Mouse (Mus musculus) heart, adult 2 months (tissue): ENCODE measurements around the gene Gsk3a. TPM values are rescaled to one million over a fixed set of nuclear protein-coding genes. Genes with fewer than 3 reads are reported as not detected.

Experiments used
- DNase-seq, 2 experiments: peaks; one replicate each; pipeline ENCODE4 v3.0.0; 2021
- H3K27ac ChIP-seq: fragments of 200-600 bp; 2 replicates; pipeline ENCODE4 v1.8.1; 2022
- H3K27me3 ChIP-seq: fragments of 200-500 bp; 2 replicates; pipeline ENCODE4 v1.6.1; 2012; ENCODE audit warnings: mild to moderate bottlenecking, low read length, inconsistent platforms, mixed read lengths; ENCODE audit not compliant: control insufficient read depth, insufficient read depth
- H3K36me3 ChIP-seq: fragments of 200-500 bp; 2 replicates; pipeline ENCODE4 v1.6.1; 2012; ENCODE audit warnings: low read length, inconsistent platforms; ENCODE audit not compliant: control insufficient read depth, insufficient read depth
- H3K4me1 ChIP-seq: fragments of 200-500 bp; 2 replicates; pipeline ENCODE4 v1.6.1; 2011; ENCODE audit warnings: low read length; ENCODE audit not compliant: control insufficient read depth, insufficient read depth
- H3K4me3 ChIP-seq: fragments of 200-600 bp; 2 replicates; pipeline ENCODE4 v1.8.1; 2022
- H3K79me2 ChIP-seq: fragments of 200-500 bp; replicated peaks from 2 replicates; pipeline ENCODE4 v1.6.1; 2012; ENCODE audit warnings: mild to moderate bottlenecking, inconsistent platforms, low read length, moderate library complexity, mixed read lengths; ENCODE audit not compliant: control insufficient read depth, insufficient read depth
- H3K9ac ChIP-seq: fragments of 200-500 bp; 2 replicates; pipeline ENCODE4 v1.6.1; 2012; ENCODE audit warnings: low read depth, mild to moderate bottlenecking, control low read depth, inconsistent platforms, low read length, mixed read lengths
- CTCF ChIP-seq: fragments of 200-600 bp; IDR thresholded peaks from 2 replicates; pipeline ENCODE4 v1.8.1; 2022; ENCODE audit warnings: antibody characterized with exemption, mild to moderate bottlenecking, moderate library complexity
- EP300 ChIP-seq: fragments of 200-500 bp; IDR thresholded peaks from 2 replicates; pipeline ENCODE4 v1.6.1; 2011; ENCODE audit warnings: low read depth, low read length, control low read depth; ENCODE audit not compliant: insufficient read depth
- POLR2A ChIP-seq: fragments of 200-500 bp; IDR thresholded peaks from 2 replicates; pipeline ENCODE4 v1.6.1; 2011; ENCODE audit warnings: mild to moderate bottlenecking, low read depth, low read length, control low read depth; ENCODE audit not compliant: insufficient read depth
- WGBS: fragments of 180-500 bp; shearing (Covaris S2); methylation state at CpG from one replicate; pipeline ENCODE4 v1.1.7; 2018; 5-methylcytosine and 5-hydroxymethylcytosine counted together
- intact Hi-C: fragments of 180-260 bp; cut with DNase I; formaldehyde crosslinking; loops from one replicate; pipeline ENCODE4 v1.15.1; 2025
- polyA plus RNA-seq: library from polyadenylated mRNA; depleted of rRNA; stranded (reverse); fragments of >200 nt; gene quantifications from 2 replicates; pipeline ENCODE4 v1.2.3, GENCODE M21; 2012
- total RNA-seq, 2 experiments: library from RNA; stranded (reverse); gene quantifications; 2 replicates each; pipeline ENCODE4 v1.2.3; 2021

The Gsk3a gene
- total and polyA plus RNA-seq, 3 experiments = 61.7 to 105 (median 69.4) TPM

DNA sequence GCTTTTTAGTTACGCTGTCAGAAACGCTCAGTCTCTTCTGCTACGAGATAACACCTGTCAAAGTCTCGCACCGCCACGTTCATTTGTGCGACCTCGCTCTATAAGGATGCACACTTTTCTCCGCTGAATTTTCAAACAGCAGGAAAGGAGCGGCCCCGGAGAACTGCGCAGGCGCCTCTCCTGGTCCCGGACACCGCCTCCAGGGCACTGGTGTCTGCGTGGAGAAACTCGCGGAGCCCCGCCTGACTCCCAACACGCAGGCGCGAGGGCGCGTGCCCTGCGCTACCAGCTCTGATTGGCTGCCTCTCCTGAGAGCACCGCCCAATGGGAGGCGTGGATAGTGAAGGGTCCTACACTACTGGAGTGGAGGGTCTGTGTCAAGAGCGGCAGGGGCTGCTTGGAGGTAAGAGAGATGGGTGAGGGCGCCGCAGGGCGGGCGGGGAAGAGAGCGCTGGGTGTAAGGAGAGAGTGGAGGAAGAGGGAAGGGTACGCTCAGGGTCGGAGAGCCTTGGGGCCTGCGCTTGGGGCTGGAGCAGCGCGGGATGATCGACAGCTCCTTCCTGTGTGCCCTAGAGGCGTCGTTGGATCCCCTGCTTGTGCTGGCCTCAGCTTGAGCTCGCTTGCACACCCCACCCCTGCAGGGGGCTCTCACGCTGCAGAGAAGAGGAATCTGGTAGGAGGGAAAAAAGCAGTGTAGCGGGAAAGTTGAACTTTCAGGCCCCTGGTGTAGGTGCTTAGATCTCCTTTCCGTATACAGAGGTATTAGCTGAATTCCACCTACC is 16.4 kb downstream of the Gsk3a start, which contains the start of gene Zfp526:
Zfp526 (plus strand) TSS at position 324 of the 782 bp plus-strand sequence.
- DNase-seq = peak; percentile 96 to 99
- H3K9ac ChIP-seq = peak within 1 kb of the TSS; percentile 81
- H3K27me3 ChIP-seq = no peaks in the 10 kb centered on the region
- intact Hi-C loops = loop anchor here (5.0 kb wide), 1 partner anchor 396 kb away; the partner anchor contains the start of genes Dmac2 and Erich4
- TF ChIP-seq POLR2A (peak; percentile 90), EP300 (no peak), CTCF (no peak)
- no peaks in the 10 kb centered on the region for H3K36me3 ChIP-seq
- peaks cover 9% of the 10 kb centered on the region for H3K4me1 ChIP-seq
- peak within 1 kb of the TSS; percentile 98 for H3K27ac ChIP-seq
- peak within 1 kb of the TSS; percentile 89 for H3K4me3 ChIP-seq
- peaks cover 6% of the 10 kb centered on the region for H3K79me2 ChIP-seq
- under 1% methylated on average over 45 of the region's 45 CpGs for WGBS

DNA sequence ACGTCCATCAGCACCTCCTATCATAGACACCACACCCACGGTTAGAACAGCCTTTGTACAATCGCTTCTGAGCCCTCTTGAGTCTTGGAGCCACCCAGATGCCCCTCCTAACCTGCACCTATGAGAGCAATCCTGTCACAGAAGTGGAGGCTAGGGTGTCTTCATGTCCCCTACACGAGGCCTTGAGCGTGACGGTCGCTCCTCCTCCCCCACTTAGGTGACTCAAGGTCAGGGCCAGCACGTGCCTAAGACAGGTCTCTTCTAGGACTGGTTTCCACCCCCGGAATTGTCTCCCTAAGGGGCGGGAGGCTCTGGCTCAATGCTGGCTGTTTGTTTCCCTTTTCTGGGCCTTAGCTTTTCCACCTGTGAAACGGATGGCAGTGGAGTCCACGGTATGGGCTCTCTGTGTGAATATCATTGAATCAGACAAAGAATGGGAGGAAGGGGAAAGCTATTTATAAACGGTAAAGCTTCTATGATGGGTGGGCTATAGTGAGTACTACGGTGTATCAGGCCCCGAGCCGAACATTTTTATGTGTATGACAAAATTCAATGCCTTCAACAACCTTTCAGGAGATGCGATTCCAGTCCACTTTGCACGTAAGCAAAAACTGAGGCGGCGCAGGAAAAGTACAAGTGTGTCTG is 17.1 kb downstream of the Gsk3a start, which contains the start of gene Dedd2:
Dedd2 (minus strand) TSS at position 159 of the 645 bp plus-strand sequence.
- Histone ChIP-seq H3K4me3 (peak within 1 kb of the TSS; percentile 89), H3K27ac (peak within 1 kb of the TSS; percentile 98), H3K36me3 (no peaks in the 10 kb centered on the region), H3K27me3 (no peaks in the 10 kb centered on the region), H3K9ac (peak within 1 kb of the TSS; percentile 81), H3K4me1 (peaks cover 9% of the 10 kb centered on the region), H3K79me2 (peaks cover 5% of the 10 kb centered on the region)
- TF ChIP-seq EP300 (peak; percentile 76; the same call in 1 of the 2 replicates), POLR2A (no peak), CTCF (no peak)
- DNase-seq = peak; percentile 68 to 69
- intact Hi-C loops = loop anchor here (5.0 kb wide), 1 partner anchor 397 kb away; the partner anchor contains the start of genes Dmac2 and Erich4
- under 1% methylated on average over 20 of the region's 20 CpGs for WGBS

DNA sequence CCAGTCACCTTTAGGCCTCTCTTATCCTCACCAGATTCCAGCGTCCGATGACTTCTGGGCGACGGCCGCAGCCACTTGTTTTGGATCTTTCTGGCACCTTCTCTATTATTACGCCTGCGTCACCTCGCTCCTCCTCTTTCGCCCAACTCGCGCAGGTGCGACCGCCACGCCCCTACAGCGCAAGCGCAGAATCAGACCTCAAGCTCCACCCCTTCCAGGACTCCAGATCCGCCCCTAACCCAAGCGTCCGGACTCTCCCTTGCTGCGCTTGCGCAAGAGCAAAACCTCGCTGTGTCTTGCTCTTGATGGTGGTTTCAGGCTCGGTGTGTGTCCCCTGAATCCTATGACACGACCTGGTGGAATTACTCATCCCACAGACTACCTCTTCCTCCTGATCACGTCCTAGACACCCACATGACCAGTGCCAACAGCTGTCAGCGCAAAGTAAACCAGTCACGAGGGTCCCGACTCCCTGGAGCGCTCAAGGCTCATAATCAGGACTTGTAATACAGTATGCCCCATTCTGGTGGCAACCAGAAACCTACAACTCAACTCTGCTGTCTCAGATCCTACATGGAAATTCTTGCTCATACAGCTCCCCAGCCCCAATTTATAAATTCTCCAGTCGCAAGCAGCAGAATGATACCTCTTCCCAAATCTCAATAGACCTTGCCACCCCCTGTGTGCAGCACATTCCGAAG is 17.7 kb downstream of the Gsk3a start:
- intact Hi-C loops = loop anchor here (5.0 kb wide), 1 partner anchor 397 kb away; the partner anchor contains the start of genes Dmac2 and Erich4
- 2% methylated on average over 31 of the region's 31 CpGs for WGBS
- H3K27me3 ChIP-seq = no peaks in the 10 kb centered on the region

DNA sequence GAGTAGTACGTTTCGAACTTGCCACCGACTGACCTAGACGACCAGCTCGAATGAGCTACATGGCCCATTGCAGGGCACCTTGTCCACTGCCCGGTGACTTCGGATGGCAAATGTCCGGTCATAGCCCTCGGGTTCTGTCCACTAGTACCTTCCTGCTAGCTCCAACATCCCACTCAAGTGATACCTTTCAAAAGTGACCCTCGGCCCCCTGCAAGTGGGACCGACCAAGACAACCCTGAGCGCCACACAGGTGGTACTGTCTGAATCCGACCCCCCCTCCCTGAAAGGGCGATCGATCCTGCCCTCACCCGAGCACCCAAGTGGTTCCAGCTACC is 18.3 kb downstream of the Gsk3a start:
- WGBS = 0% methylated on average over 16 of the region's 16 CpGs
- Histone ChIP-seq H3K36me3 (no peaks in the 10 kb centered on the region), H3K9ac (peak overlapping the region; percentile 71), H3K79me2 (peaks cover 2% of the 10 kb centered on the region), H3K4me3 (peak overlapping the region; percentile 89), H3K27ac (peak overlapping the region; percentile 98), H3K27me3 (no peaks in the 10 kb centered on the region), H3K4me1 (peaks cover 9% of the 10 kb centered on the region)
- intact Hi-C loops = no loop called here
- TF ChIP-seq EP300 (no peak), CTCF (no peak), POLR2A (no peak)
- no peak for DNase-seq

More for the DNA sequence above, 17.7 kb downstream of the Gsk3a start:
- peaks cover 9% of the 10 kb centered on the region for H3K4me1 ChIP-seq
- H3K36me3 ChIP-seq = no peaks in the 10 kb centered on the region
- H3K9ac ChIP-seq = peak overlapping the region; percentile 71
- peaks cover 2% of the 10 kb centered on the region for H3K79me2 ChIP-seq
- DNase-seq = peak; percentile 95 to 97
- peak overlapping the region; percentile 89 for H3K4me3 ChIP-seq
- peak; percentile 87; the same call in 1 of the 2 replicates for TF ChIP-seq EP300
- peak; percentile 95 for TF ChIP-seq POLR2A
- TF ChIP-seq CTCF = no peak
- H3K27ac ChIP-seq = peak overlapping the region; percentile 98

DNA sequence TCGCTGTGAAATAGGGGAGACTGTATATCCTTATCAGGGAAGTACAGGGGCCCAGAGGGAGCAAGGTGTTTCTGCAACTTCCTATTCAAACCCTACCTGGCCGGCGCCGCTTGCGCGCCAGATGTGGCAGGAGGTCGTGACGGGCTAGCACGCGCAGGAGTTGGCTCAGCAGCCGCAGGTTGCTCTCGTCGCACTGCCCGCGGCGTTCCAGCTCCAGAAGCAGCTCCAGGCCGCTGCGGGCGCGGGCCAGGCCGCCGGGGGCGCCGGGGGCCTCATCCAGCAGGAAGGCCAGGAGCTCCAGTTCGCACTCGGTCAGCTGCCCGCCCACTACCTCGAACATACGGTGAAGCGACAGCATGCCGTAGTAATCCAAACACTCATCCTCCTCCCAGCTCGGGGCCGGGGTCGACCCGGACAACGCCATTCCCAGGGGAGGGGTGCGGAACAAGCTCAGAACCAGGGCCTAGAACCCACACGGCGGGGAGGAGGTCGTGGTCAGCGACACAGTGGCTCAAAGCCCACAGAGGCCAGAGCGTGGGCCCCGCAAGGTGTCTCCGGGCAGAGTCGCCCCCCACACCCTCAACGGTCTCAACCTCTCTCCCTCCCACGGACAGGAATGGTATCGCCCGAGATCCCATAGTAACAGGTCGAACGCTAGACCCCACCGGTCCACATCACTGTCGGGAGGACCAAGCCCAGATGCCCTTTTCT is 18.8 kb downstream of the Gsk3a start:
- DNase-seq = peak; percentile 52 to 67
- Histone ChIP-seq H3K27ac (peak overlapping the region; percentile 98), H3K4me3 (peak overlapping the region; percentile 89), H3K79me2 (peaks cover 2% of the 10 kb centered on the region), H3K4me1 (peaks cover 9% of the 10 kb centered on the region), H3K9ac (peak overlapping the region; percentile 71), H3K27me3 (no peaks in the 10 kb centered on the region), H3K36me3 (no peaks in the 10 kb centered on the region)
- no peak for TF ChIP-seq EP300
- TF ChIP-seq CTCF = peak; percentile 35
- no peak for TF ChIP-seq POLR2A
- intact Hi-C loops = no loop called here
- WGBS = 1% methylated on average over 53 of the region's 53 CpGs
